Mouse (Mus musculus) kidney, adult 2 months (tissue): ENCODE measurements around the gene Prima1.

Source experiments
- CTCF ChIP-seq: fragments of 200-500 bp; conservative IDR thresholded peaks from 2 replicates; pipeline ENCODE4 v1.5.1; 2011; ENCODE audit warnings: low read depth, mild to moderate bottlenecking, control low read depth, low read length, moderate library complexity, mixed read lengths; ENCODE audit not compliant: insufficient read depth, insufficient read length
- POLR2A ChIP-seq: fragments of 200-500 bp; IDR thresholded peaks from one replicate; pipeline ENCODE4 v1.6.1; 2011; ENCODE audit warnings: low read depth, low read length, control low read depth

DNA sequence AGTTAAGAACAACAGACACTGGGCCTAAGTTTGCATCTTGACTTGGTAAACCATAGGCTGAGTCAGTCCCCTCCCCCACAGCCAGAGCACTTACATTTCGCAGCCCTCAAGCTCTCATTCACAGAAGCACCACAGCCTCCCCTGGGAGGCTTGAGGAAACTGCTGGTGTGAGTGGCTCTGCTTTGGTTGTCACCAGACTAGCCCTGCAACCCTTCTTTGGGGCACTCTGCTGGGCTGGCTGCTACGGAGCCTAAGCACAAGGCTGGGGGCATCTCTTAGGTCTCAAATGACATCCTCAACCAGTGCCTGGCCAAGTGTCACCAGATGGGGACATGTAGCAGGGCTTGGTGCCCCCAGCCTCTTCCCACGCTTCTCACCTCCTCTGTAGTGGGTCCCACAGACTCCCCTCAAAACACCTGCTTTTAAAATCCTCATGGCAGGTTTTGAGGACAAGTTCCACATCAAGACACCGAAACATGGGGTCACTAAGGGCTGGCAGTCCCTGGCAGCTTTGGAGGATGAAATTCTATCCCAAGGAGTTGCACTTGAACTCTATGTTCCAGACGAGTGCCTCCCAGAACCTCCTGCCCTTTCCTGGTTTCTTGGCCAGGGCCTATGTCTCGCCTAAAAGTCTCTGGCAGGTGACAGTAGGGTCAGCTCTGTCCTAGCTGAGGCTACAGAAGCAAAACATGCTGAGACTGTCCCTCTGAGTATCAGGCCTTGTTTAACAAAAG lies 25.9 kb downstream of the Prima1 start:
- TF ChIP-seq CTCF (no peak), POLR2A (no peak)
